Mouse (Mus musculus) intestine, embryonic 15.5 days (tissue): Measurements from ENCODE around the gene Cep57l1. TPM values are rescaled to one million over a fixed set of nuclear protein-coding genes. Genes with fewer than 3 reads are reported as not detected.

Source experiments
- ATAC-seq: fragments of 200-750 bp; cut with Nextera tagmentation; 2 replicates; pipeline ENCODE4 v1.8.0; 2017; ENCODE audit warnings: moderate TSS enrichment, moderate library complexity
- H3K27ac ChIP-seq: fragments of 300-500 bp; sonication (generic); 2 replicates; pipeline ENCODE4 v1.5.1; 2015; ENCODE audit warnings: mild to moderate bottlenecking, inconsistent platforms
- H3K27me3 ChIP-seq: fragments of 300-500 bp; sonication (generic); replicated peaks from 2 replicates; pipeline ENCODE4 v1.6.1; 2015; ENCODE audit warnings: inconsistent platforms
- H3K36me3 ChIP-seq: fragments of 300-500 bp; sonication (generic); 2 replicates; pipeline ENCODE4 v1.6.1; 2015; ENCODE audit warnings: inconsistent platforms
- H3K4me1 ChIP-seq: fragments of 300-500 bp; sonication (generic); replicated peaks from 2 replicates; pipeline ENCODE4 v1.6.1; 2015; ENCODE audit warnings: inconsistent platforms
- H3K4me2 ChIP-seq: fragments of 300-500 bp; sonication (generic); replicated peaks from 2 replicates; pipeline ENCODE4 v1.6.1; 2015; ENCODE audit warnings: mild to moderate bottlenecking, inconsistent platforms
- H3K4me3 ChIP-seq: fragments of 300-500 bp; sonication (generic); replicated peaks from 2 replicates; pipeline ENCODE4 v1.5.1; 2015; ENCODE audit warnings: inconsistent platforms
- H3K9ac ChIP-seq: fragments of 300-500 bp; sonication (generic); 2 replicates; pipeline ENCODE4 v1.6.1; 2015; ENCODE audit warnings: inconsistent platforms
- H3K9me3 ChIP-seq: fragments of 300-500 bp; sonication (generic); 2 replicates; pipeline ENCODE4 v1.6.1; 2016; ENCODE audit warnings: inconsistent platforms
- WGBS: fragments of 180-500 bp; shearing (Covaris S2); methylation state at CpG from one replicate; pipeline ENCODE4 v1.1.7; 2015; 5-methylcytosine and 5-hydroxymethylcytosine counted together
- polyA plus RNA-seq: library from polyadenylated mRNA; unstranded; fragments of >200 nt; fragmentation: Nextera tagmentation; extraction: Ambion mirVana; gene quantifications from 2 replicates; pipeline ENCODE4 v1.2.1, GENCODE M21; 2015

Cep57l1 gene
- polyA plus RNA-seq, 1 experiment from 2014 or later = 19.4 TPM

- Histone ChIP-seq H3K4me2 (no peak overlapping the region), H3K9me3 (no peaks in the 10 kb centered on the region), H3K27ac (no peak overlapping the region), H3K4me1 (peaks cover 12% of the 10 kb centered on the region; the same call in 1 of the 2 replicates), H3K4me3 (no peak overlapping the region), H3K27me3 (no peaks in the 10 kb centered on the region), H3K9ac (no peak overlapping the region), H3K36me3 (no peaks in the 10 kb centered on the region)
- WGBS = 27% methylated on average over 16 of the region's 16 CpGs
- ATAC-seq = peak; percentile 63
Measured at GRCm38 (mm10) chr10:41682546-41683393, 126.9 kb downstream of the Cep57l1 start.

GRCm38 (mm10) chr10:41678746-41679360 lies 130.8 kb downstream of the Cep57l1 start:
- Histone ChIP-seq H3K9ac (no peak overlapping the region), H3K36me3 (no peaks in the 10 kb centered on the region), H3K4me3 (no peak overlapping the region), H3K9me3 (no peaks in the 10 kb centered on the region), H3K27ac (no peak overlapping the region), H3K4me2 (peak overlapping the region; percentile 50), H3K27me3 (no peaks in the 10 kb centered on the region), H3K4me1 (peaks cover 6% of the 10 kb centered on the region; the same call in 1 of the 2 replicates)
- WGBS = 33% methylated on average over 18 of the region's 18 CpGs
- ATAC-seq = peak; percentile 68; the same call in 1 of the 2 replicates

GRCm38 (mm10) chr10:41677396-41677795 lies 132.3 kb downstream of the Cep57l1 start:
- Histone ChIP-seq H3K9ac (no peak overlapping the region), H3K9me3 (no peaks in the 10 kb centered on the region), H3K27ac (no peak overlapping the region), H3K27me3 (no peaks in the 10 kb centered on the region), H3K4me3 (no peak overlapping the region), H3K4me2 (no peak overlapping the region), H3K4me1 (peaks cover 6% of the 10 kb centered on the region; the same call in 1 of the 2 replicates), H3K36me3 (no peaks in the 10 kb centered on the region)
- no peak for ATAC-seq
- WGBS = 55% methylated on average over 8 of the region's 8 CpGs

GRCm38 (mm10) chr10:41676661-41677061 lies 133.0 kb downstream of the Cep57l1 start:
- Histone ChIP-seq H3K9me3 (no peaks in the 10 kb centered on the region), H3K9ac (no peak overlapping the region), H3K4me2 (no peak overlapping the region), H3K36me3 (no peaks in the 10 kb centered on the region), H3K4me1 (peaks cover 6% of the 10 kb centered on the region; the same call in 1 of the 2 replicates), H3K4me3 (no peak overlapping the region), H3K27ac (no peak overlapping the region), H3K27me3 (no peaks in the 10 kb centered on the region)
- no peak for ATAC-seq
- WGBS = 78% methylated on average over 6 of the region's 6 CpGs

GRCm38 (mm10) chr10:41675842-41676571 lies 133.7 kb downstream of the Cep57l1 start:
- H3K27me3 ChIP-seq = no peaks in the 10 kb centered on the region
- H3K4me1 ChIP-seq = peaks cover 6% of the 10 kb centered on the region; the same call in 1 of the 2 replicates
- H3K4me2 ChIP-seq = no peak overlapping the region
- H3K9ac ChIP-seq = no peak overlapping the region
- H3K9me3 ChIP-seq = no peaks in the 10 kb centered on the region
- H3K4me3 ChIP-seq = no peak overlapping the region
- 76% methylated on average over 6 of the region's 6 CpGs for WGBS
- no peaks in the 10 kb centered on the region for H3K36me3 ChIP-seq
- no peak for ATAC-seq
- no peak overlapping the region for H3K27ac ChIP-seq

GRCm38 (mm10) chr10:41675243-41675642 lies 134.4 kb downstream of the Cep57l1 start:
- 45% methylated on average over 6 of the region's 6 CpGs for WGBS
- Histone ChIP-seq H3K4me3 (no peak overlapping the region), H3K9ac (no peak overlapping the region), H3K27ac (no peak overlapping the region), H3K27me3 (no peaks in the 10 kb centered on the region), H3K4me1 (peaks cover 6% of the 10 kb centered on the region; the same call in 1 of the 2 replicates), H3K9me3 (no peaks in the 10 kb centered on the region), H3K36me3 (no peaks in the 10 kb centered on the region), H3K4me2 (no peak overlapping the region)
- ATAC-seq = no peak

GRCm38 (mm10) chr10:41674362-41674761 lies 135.3 kb downstream of the Cep57l1 start:
- Histone ChIP-seq H3K27ac (no peak overlapping the region), H3K27me3 (no peaks in the 10 kb centered on the region), H3K36me3 (no peaks in the 10 kb centered on the region), H3K9me3 (no peaks in the 10 kb centered on the region), H3K9ac (no peak overlapping the region), H3K4me3 (no peak overlapping the region), H3K4me2 (no peak overlapping the region), H3K4me1 (peaks cover 6% of the 10 kb centered on the region; the same call in 1 of the 2 replicates)
- WGBS = 82% methylated on average over 3 of the region's 3 CpGs
- ATAC-seq = no peak

GRCm38 (mm10) chr10:41670196-41670595 lies 139.5 kb downstream of the Cep57l1 start:
- Histone ChIP-seq H3K4me2 (no peak overlapping the region), H3K9me3 (no peaks in the 10 kb centered on the region), H3K27me3 (no peaks in the 10 kb centered on the region), H3K27ac (no peak overlapping the region), H3K4me1 (no peaks in the 10 kb centered on the region), H3K9ac (no peak overlapping the region), H3K36me3 (no peaks in the 10 kb centered on the region), H3K4me3 (no peak overlapping the region)
- WGBS = 81% methylated on average over 5 of the region's 5 CpGs
- ATAC-seq = no peak

Other genes starting within 250 kb of the Cep57l1 start
- 0.93 and 0.95 TPM in 2 replicates for gene Ccdc162, start 93.2 kb downstream of the Cep57l1 start, polyA plus RNA-seq
- gene Sesn1, start 64 bp upstream of the Cep57l1 start, polyA plus RNA-seq = 29.3 and 31.7 TPM in 2 replicates
- gene Armc2, start 208.6 kb upstream of the Cep57l1 start, polyA plus RNA-seq = 1.3 and 2.1 TPM in 2 replicates